Mouse (Mus musculus): ENCODE measurements around the gene Krtap24-1.

DNA sequence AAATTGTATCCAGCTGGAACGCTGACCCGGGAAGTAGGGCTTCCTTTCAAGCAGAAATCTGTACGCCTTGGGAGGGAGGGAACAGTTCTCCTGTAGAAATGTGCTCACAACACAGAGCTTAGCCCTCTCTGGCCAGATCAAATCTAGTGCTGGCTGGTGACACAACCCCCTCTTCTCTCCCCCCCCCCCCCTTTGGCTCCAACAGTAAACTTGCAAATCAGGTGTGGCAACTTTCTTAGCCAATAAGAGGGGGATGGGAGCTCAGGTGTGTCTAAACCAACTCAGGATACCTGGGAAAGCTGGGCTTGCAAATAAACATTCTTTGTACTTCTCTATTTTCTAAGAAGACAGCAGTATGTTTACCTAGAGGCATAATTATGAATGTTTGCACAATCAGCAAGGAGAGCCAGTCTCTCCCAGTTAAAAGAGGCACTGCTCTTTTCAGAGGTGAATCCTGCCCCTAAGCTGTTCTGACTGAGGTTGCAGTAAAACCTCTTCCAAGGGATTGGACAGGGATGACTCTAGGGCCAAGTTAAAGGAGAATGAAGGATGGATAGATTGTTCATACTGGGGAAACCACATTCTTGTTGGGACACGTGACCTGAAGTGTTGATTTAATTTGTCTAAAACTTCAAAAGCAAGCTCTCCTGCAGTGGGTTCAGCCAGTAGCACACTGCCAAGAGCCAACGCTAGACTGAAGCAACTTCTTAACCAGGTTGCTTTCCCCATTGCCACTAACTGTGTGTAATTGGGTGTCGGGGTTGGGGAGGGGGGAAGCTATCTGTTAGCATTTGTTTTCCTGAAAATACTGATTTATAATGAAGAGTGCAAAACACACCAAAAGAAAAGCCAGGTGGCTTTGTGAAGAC, 48.8 kb downstream of the Krtap24-1 start, which contains the start of gene Cldn8:
- TF ChIP-seq CTCF (IDR thresholded peaks at IDR 0.05; ENCODE audit: low read depth): no peak
- TF ChIP-seq EP300 (IDR thresholded peaks at IDR 0.05; ENCODE audit: low read depth): no peak

Data from liver, embryonic 14.5 days (tissue).